In the genomic region with DNA sequence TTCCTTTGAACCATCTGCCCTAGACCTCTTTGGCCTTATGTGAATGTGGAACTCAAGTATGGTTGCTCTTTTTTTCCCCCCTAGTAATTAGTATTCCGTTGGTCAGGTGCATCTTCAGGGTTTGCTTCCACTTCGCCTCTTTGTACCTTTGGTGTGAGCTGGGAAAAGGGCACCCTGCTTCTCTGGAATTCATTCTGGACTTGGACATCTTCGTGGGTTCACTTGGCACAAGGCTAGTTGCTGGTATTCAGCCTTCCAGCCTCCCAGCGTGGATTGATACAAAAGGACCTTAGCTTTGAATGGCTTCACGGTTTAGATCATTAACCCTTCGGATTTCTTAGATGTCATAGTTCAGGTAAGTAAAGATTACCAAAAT, we compare ENCODE assay signal across 11 mouse cellular contexts. TPM values are rescaled to one million over a fixed set of nuclear protein-coding genes. Genes with fewer than 3 reads are reported as not detected.
A peak's percentile ranks its signal among the peaks of the same experiment; 100 is the strongest.
DNase-seq lines count a peak whose midpoint lies in the region; ATAC-seq and TF ChIP-seq lines count a peak whose summit lies in the region.
"Had no signal": no experiment of that assay in that cellular context is flagged by ENCODE, and none has a peak within 500 bp of the region (broad histone marks: within the 10 kb centered on the region; RNA-seq: fewer than 3 reads in every experiment).

No protein-coding gene starts in this region.

- 0 out of 2 replicates have a peak, but pooled peaks cover 4% of the 10 kb centered on the region for H3K27me3 ChIP-seq in stomach, embryonic 14.5 days (ENCODE audit: control insufficient read depth, insufficient read depth, low read length)
- no peaks in the 10 kb centered on the region for H3K27me3 ChIP-seq in stomach, postnatal 0 days (ENCODE audit: control insufficient read depth, insufficient read depth, low read length)
- H3K27me3 ChIP-seq in embryonic facial prominence, embryonic 13.5 days: peaks cover 20% of the 10 kb centered on the region
- H3K27me3 ChIP-seq in intestine, embryonic 16.5 days (replicated peaks; ENCODE audit: control insufficient read depth, insufficient read depth, low read length): 0 out of 2 replicates have a peak, but pooled peaks cover 8% of the 10 kb centered on the region
- peaks cover 9% of the 10 kb centered on the region; the same call in 1 of the 2 replicates for H3K27me3 ChIP-seq in stomach, embryonic 15.5 days (replicated peaks)

- DNase-seq in stomach, postnatal 0 days (ENCODE audit: low spot score): no peak
- no peak for DNase-seq in lung, postnatal 36 days
- DNase-seq in adrenal gland, adult 8-10 months: no peak
- DNase-seq in thymus, adult 18-20 months: no peak

- ATAC-seq in stomach, embryonic 14.5 days (ENCODE audit: insufficient number of reproducible peaks, insufficient read depth, low FRiP score, low read depth): no peak
- ATAC-seq in stomach, postnatal 0 days (ENCODE audit: low FRiP score, low TSS enrichment): no peak
- no peak for ATAC-seq in embryonic facial prominence, embryonic 13.5 days (ENCODE audit: insufficient number of reproducible peaks, insufficient read depth, low FRiP score, low TSS enrichment, low read depth)
- ATAC-seq in intestine, embryonic 16.5 days: no peak
- ATAC-seq in stomach, embryonic 15.5 days (ENCODE audit: insufficient read depth, low FRiP score, low read depth): no peak

- H3K9ac ChIP-seq in stomach, embryonic 14.5 days (replicated peaks; ENCODE audit: low read depth, low read length): no peak overlapping the region
- no peak overlapping the region for H3K9ac ChIP-seq in stomach, postnatal 0 days (ENCODE audit: low read length)
- H3K9ac ChIP-seq in embryonic facial prominence, embryonic 13.5 days: no peak overlapping the region
- H3K9ac ChIP-seq in intestine, embryonic 16.5 days (ENCODE audit: low read depth, low read length): no peak overlapping the region
- H3K9ac ChIP-seq in stomach, embryonic 15.5 days: no peak overlapping the region

- H3K9me3 ChIP-seq in stomach, embryonic 14.5 days (ENCODE audit: control insufficient read depth, low read depth, low read length): no peaks in the 10 kb centered on the region
- H3K9me3 ChIP-seq in stomach, postnatal 0 days (ENCODE audit: control insufficient read depth, low read length): no peaks in the 10 kb centered on the region
- no peaks in the 10 kb centered on the region for H3K9me3 ChIP-seq in embryonic facial prominence, embryonic 13.5 days
- no peaks in the 10 kb centered on the region for H3K9me3 ChIP-seq in intestine, embryonic 16.5 days (ENCODE audit: control insufficient read depth, low read length)
- H3K9me3 ChIP-seq in stomach, embryonic 15.5 days: no peaks in the 10 kb centered on the region

- H3K36me3 ChIP-seq in stomach, embryonic 14.5 days (ENCODE audit: control insufficient read depth, insufficient read depth, low read length): no peaks in the 10 kb centered on the region
- H3K36me3 ChIP-seq in stomach, postnatal 0 days (ENCODE audit: control insufficient read depth, insufficient read depth, low read length): no peaks in the 10 kb centered on the region
- H3K36me3 ChIP-seq in embryonic facial prominence, embryonic 13.5 days: no peaks in the 10 kb centered on the region
- H3K36me3 ChIP-seq in intestine, embryonic 16.5 days (ENCODE audit: control insufficient read depth, insufficient read depth, low read length): no peaks in the 10 kb centered on the region
- H3K36me3 ChIP-seq in stomach, embryonic 15.5 days: no peaks in the 10 kb centered on the region

- H3K4me1 ChIP-seq in stomach, embryonic 14.5 days (ENCODE audit: control insufficient read depth, insufficient read depth, low read length): no peaks in the 10 kb centered on the region
- no peaks in the 10 kb centered on the region for H3K4me1 ChIP-seq in stomach, postnatal 0 days (replicated peaks; ENCODE audit: control insufficient read depth, insufficient read depth)
- peaks cover 7% of the 10 kb centered on the region; the same call in 1 of the 2 replicates for H3K4me1 ChIP-seq in embryonic facial prominence, embryonic 13.5 days
- peaks cover 3% of the 10 kb centered on the region; the same call in 1 of the 2 replicates for H3K4me1 ChIP-seq in intestine, embryonic 16.5 days (ENCODE audit: control insufficient read depth, insufficient read depth, low read length)
- H3K4me1 ChIP-seq in stomach, embryonic 15.5 days: no peaks in the 10 kb centered on the region

- 0 out of 2 replicates have a peak overlapping the region, but pooled peaks have one; percentile 52 for H3K4me3 ChIP-seq in stomach, embryonic 14.5 days (ENCODE audit: low read depth, low read length)
- no peak overlapping the region for H3K4me3 ChIP-seq in stomach, postnatal 0 days (ENCODE audit: low read depth, low read length)
- H3K4me3 ChIP-seq in embryonic facial prominence, embryonic 13.5 days: peak overlapping the region; percentile 64
- H3K4me3 ChIP-seq in intestine, embryonic 16.5 days (ENCODE audit: low read length): no peak overlapping the region
- no peak overlapping the region for H3K4me3 ChIP-seq in stomach, embryonic 15.5 days (replicated peaks)
- H3K4me3 ChIP-seq: myocyte had no signal

- H3K27ac ChIP-seq in stomach, embryonic 14.5 days (ENCODE audit: low read length): no peak overlapping the region
- H3K27ac ChIP-seq in stomach, postnatal 0 days (replicated peaks): no peak overlapping the region
- H3K27ac ChIP-seq in embryonic facial prominence, embryonic 13.5 days: no peak overlapping the region
- no peak overlapping the region for H3K27ac ChIP-seq in intestine, embryonic 16.5 days (ENCODE audit: low read length)
- no peak overlapping the region for H3K27ac ChIP-seq in stomach, embryonic 15.5 days

- 33% methylated on average over 6 of the region's 6 CpGs for WGBS in stomach, embryonic 14.5 days
- WGBS in stomach, postnatal 0 days: 28% methylated on average over 6 of the region's 6 CpGs
- WGBS in embryonic facial prominence, embryonic 13.5 days: 22% methylated on average over 6 of the region's 6 CpGs
- 27% methylated on average over 6 of the region's 6 CpGs for WGBS in intestine, embryonic 16.5 days
- 32% methylated on average over 6 of the region's 6 CpGs for WGBS in stomach, embryonic 15.5 days

- TF ChIP-seq EP300 in stomach, postnatal 0 days (optimal IDR thresholded peaks at IDR 0.05): no peak

- peak overlapping the region; percentile 87 for H3K4me2 ChIP-seq in stomach, embryonic 14.5 days (replicated peaks; ENCODE audit: low read depth, low read length)
- no peak overlapping the region for H3K4me2 ChIP-seq in stomach, postnatal 0 days (replicated peaks; ENCODE audit: low read depth)
- peak overlapping the region; percentile 91 for H3K4me2 ChIP-seq in embryonic facial prominence, embryonic 13.5 days
- H3K4me2 ChIP-seq in intestine, embryonic 16.5 days (ENCODE audit: low read depth, low read length): peak overlapping the region; percentile 72; the same call in 1 of the 2 replicates
- peak overlapping the region; percentile 75; the same call in 1 of the 2 replicates for H3K4me2 ChIP-seq in stomach, embryonic 15.5 days

- no peak for TF ChIP-seq CTCF in stomach, postnatal 0 days (IDR thresholded peaks at IDR 0.05; ENCODE audit: low read depth)

RNA-seq across cellular contexts. Expression of a gene that starts 1.3 kb away (rescaled TPM):
- polyA plus RNA-seq in stomach, embryonic 14.5 days (2014; fragmentation: Nextera tagmentation; extraction: Ambion mirVana): 0.50 and 0.61 TPM in 2 replicates
- polyA plus RNA-seq in stomach, postnatal 0 days (2015; fragmentation: Nextera tagmentation; extraction: Ambion mirVana): 0.05 and 0.08 TPM in 2 replicates
- polyA plus RNA-seq in embryonic facial prominence, embryonic 13.5 days (2015; fragmentation: Nextera tagmentation; extraction: Ambion mirVana): 8.3 and 8.5 TPM in 2 replicates
- 0.65 and 0.98 TPM in 2 replicates for polyA plus RNA-seq in intestine, embryonic 16.5 days (2015; fragmentation: Nextera tagmentation; extraction: Ambion mirVana)
- polyA plus RNA-seq in stomach, embryonic 15.5 days (2015; fragmentation: Nextera tagmentation; extraction: Ambion mirVana): 0.30 and 0.35 TPM in 2 replicates
- under 1 TPM in 1 of 4 experiments, not detected in 3; 0.37 TPM for total RNA-seq in adrenal gland, adult 8-10 months (2022)
- total RNA-seq: liver, adult 2 months had no signal
- polyA plus RNA-seq: heart, postnatal 0 days; liver, adult 2 months; myocyte had no signal

Comparison
In these comparisons a context has a peak if more than half of its experiments do, and no peak if none do; other contexts are left out.
1. H3K4me3 ChIP-seq: peak in stomach, embryonic 14.5 days (single experiment) and embryonic facial prominence, embryonic 13.5 days (single experiment); none in stomach, postnatal 0 days (single experiment), intestine, embryonic 16.5 days (single experiment) and stomach, embryonic 15.5 days (single experiment).